Mouse (Mus musculus) embryo, embryonic 10.5 days (tissue): ENCODE results near the gene Odf4.
"Not testable (repeated sequence)": the region's sequence is repeated elsewhere in the genome, so short reads cannot be mapped to it uniquely, and the experiment has no call there.

Experiments used
- DNase-seq: peaks from one replicate; pipeline ENCODE4 v3.0.0-alpha.2; 2015; ENCODE audit warnings: low spot score

The Odf4 gene

GRCm38 (mm10) chr11:68926981-68927380 is at the start of gene Odf4:
Gene Odf4, minus strand, starts transcription at chr11:68927081.
- DNase-seq, result no peak

GRCm38 (mm10) chr11:68975601-68976000 is 48.7 kb upstream of the Odf4 start:
- DNase-seq, result no peak

- no peak for DNase-seq
These were observed 48.2 kb upstream of the Odf4 start, which contains the start of gene Rangrf for GRCm38 (mm10) chr11:68975085-68975484. Gene Rangrf, minus strand, starts transcription at chr11:68975185.

GRCm38 (mm10) chr11:68974059-68974450 is 47.2 kb upstream of the Odf4 start:
- no peak for DNase-seq

- peak; percentile 95 for DNase-seq
These were observed 46.6 kb upstream of the Odf4 start for GRCm38 (mm10) chr11:68973250-68974058.

- DNase-seq, result no peak
These were observed 43.4 kb upstream of the Odf4 start for GRCm38 (mm10) chr11:68970232-68970631.

GRCm38 (mm10) chr11:68968752-68969151 is 41.9 kb upstream of the Odf4 start:
- DNase-seq, result no peak

GRCm38 (mm10) chr11:68967337-68968282 is 40.7 kb upstream of the Odf4 start, which contains the start of gene Slc25a35:
Gene Slc25a35, plus strand, starts transcription at chr11:68968131.
- DNase-seq, result peak; percentile 94

- DNase-seq, result no peak
These were observed 39.7 kb upstream of the Odf4 start for GRCm38 (mm10) chr11:68966554-68966953.

- peak; percentile 79 for DNase-seq
These were observed 39.0 kb upstream of the Odf4 start for GRCm38 (mm10) chr11:68965845-68966244.

- no peak for DNase-seq
These were observed 38.2 kb upstream of the Odf4 start for GRCm38 (mm10) chr11:68965050-68965449.

- no peak for DNase-seq
These were observed 36.5 kb upstream of the Odf4 start for GRCm38 (mm10) chr11:68963405-68963804.

GRCm38 (mm10) chr11:68962159-68962558 is 35.3 kb upstream of the Odf4 start:
- DNase-seq, result not testable (repeated sequence)

- DNase-seq, result no peak
These were observed 34.7 kb upstream of the Odf4 start for GRCm38 (mm10) chr11:68961596-68961995.

- no peak for DNase-seq
These were observed 31.1 kb upstream of the Odf4 start for GRCm38 (mm10) chr11:68957971-68958370.

GRCm38 (mm10) chr11:68957308-68957707 is 30.4 kb upstream of the Odf4 start, which contains the start of gene Arhgef15:
Gene Arhgef15, minus strand, starts transcription at chr11:68957480.
- DNase-seq, result no peak

GRCm38 (mm10) chr11:68956697-68957096 is 29.8 kb upstream of the Odf4 start:
- no peak for DNase-seq

GRCm38 (mm10) chr11:68956107-68956506 is 29.2 kb upstream of the Odf4 start:
- no peak for DNase-seq

- no peak for DNase-seq
These were observed 28.6 kb upstream of the Odf4 start for GRCm38 (mm10) chr11:68955473-68955872.

GRCm38 (mm10) chr11:68954408-68954807 is 27.5 kb upstream of the Odf4 start:
- DNase-seq, result no peak

- DNase-seq, result peak; percentile 34
These were observed 27.0 kb upstream of the Odf4 start for GRCm38 (mm10) chr11:68953903-68954302.

GRCm38 (mm10) chr11:68947542-68947993 is 20.7 kb upstream of the Odf4 start:
- DNase-seq, result peak; percentile 30
